Mouse (Mus musculus): ENCODE measurements around the gene Ankrd63. TPM values are rescaled to one million over a fixed set of nuclear protein-coding genes. Genes with fewer than 3 reads are reported as not detected.
A peak's percentile ranks its signal among the peaks of the same experiment; 100 is the strongest.

Gene Ankrd63
- total RNA-seq, 2 experiments from 2014 or later, result 3.0 to 3.8 TPM

- DNase-seq (ENCODE audit: low spot score in 2 of 2), result peak; percentile 59 to 70
Observed at GRCm38 (mm10) chr2:118695677-118696232, 8.0 kb downstream of the Ankrd63 start.

- no peak for DNase-seq (ENCODE audit: low spot score in 2 of 2)
Observed at GRCm38 (mm10) chr2:118693370-118693966, 10.3 kb downstream of the Ankrd63 start.

- no peak for DNase-seq (ENCODE audit: low spot score in 2 of 2)
Observed at GRCm38 (mm10) chr2:118689875-118690274, 13.9 kb downstream of the Ankrd63 start.

GRCm38 (mm10) chr2:118687791-118688190 is 16.0 kb downstream of the Ankrd63 start:
- no peak for DNase-seq (ENCODE audit: low spot score in 2 of 2)

GRCm38 (mm10) chr2:118686693-118687092 is 17.1 kb downstream of the Ankrd63 start:
- DNase-seq (ENCODE audit: low spot score in 2 of 2), result no peak

GRCm38 (mm10) chr2:118685088-118685487 is 18.7 kb downstream of the Ankrd63 start:
- DNase-seq (ENCODE audit: low spot score in 2 of 2), result no peak

- DNase-seq (ENCODE audit: low spot score in 2 of 2), result no peak
Observed at GRCm38 (mm10) chr2:118682544-118683260, 21.1 kb downstream of the Ankrd63 start.

GRCm38 (mm10) chr2:118680926-118681325 is 22.8 kb downstream of the Ankrd63 start:
- DNase-seq (ENCODE audit: low spot score in 2 of 2), result no peak

GRCm38 (mm10) chr2:118679577-118679976 is 24.2 kb downstream of the Ankrd63 start:
- no peak for DNase-seq (ENCODE audit: low spot score in 2 of 2)

GRCm38 (mm10) chr2:118677817-118678216 is 25.9 kb downstream of the Ankrd63 start:
- DNase-seq (ENCODE audit: low spot score in 2 of 2), result no peak

- peak in 1 of 2 experiments; percentile 52 for DNase-seq (ENCODE audit: low spot score in 2 of 2)
Observed at GRCm38 (mm10) chr2:118676839-118677741, 26.7 kb downstream of the Ankrd63 start.

- no peak for DNase-seq (ENCODE audit: low spot score in 2 of 2)
Observed at GRCm38 (mm10) chr2:118674500-118674899, 29.3 kb downstream of the Ankrd63 start.

- no peak for DNase-seq (ENCODE audit: low spot score in 2 of 2)
Observed at GRCm38 (mm10) chr2:118673686-118674465, 29.9 kb downstream of the Ankrd63 start.

GRCm38 (mm10) chr2:118671728-118672127 is 32.0 kb downstream of the Ankrd63 start:
- no peak for DNase-seq (ENCODE audit: low spot score in 2 of 2)

GRCm38 (mm10) chr2:118669785-118670184 is 34.0 kb downstream of the Ankrd63 start:
- no peak for DNase-seq (ENCODE audit: low spot score in 2 of 2)

- DNase-seq (ENCODE audit: low spot score in 2 of 2), result no peak
Observed at GRCm38 (mm10) chr2:118669245-118669644, 34.5 kb downstream of the Ankrd63 start.

- no peak for DNase-seq (ENCODE audit: low spot score in 2 of 2)
Observed at GRCm38 (mm10) chr2:118667181-118667580, 36.6 kb downstream of the Ankrd63 start.

GRCm38 (mm10) chr2:118665616-118666015 is 38.1 kb downstream of the Ankrd63 start:
- no peak for DNase-seq (ENCODE audit: low spot score in 2 of 2)

GRCm38 (mm10) chr2:118664975-118665516 is 38.7 kb downstream of the Ankrd63 start:
- no peak for DNase-seq (ENCODE audit: low spot score in 2 of 2)
